Mouse (Mus musculus) stomach, postnatal 0 days (tissue): ENCODE data around the gene Chst3.

Experiments used
- CTCF ChIP-seq: IDR thresholded peaks from 2 replicates; pipeline ENCODE4 v1.5.1; 2016; ENCODE audit warnings: antibody characterized with exemption, low read depth, mild to moderate bottlenecking, moderate library complexity
- EP300 ChIP-seq: optimal IDR thresholded peaks from 2 replicates; pipeline ENCODE3; 2016; ENCODE audit warnings: antibody characterized with exemption

- no peak for TF ChIP-seq CTCF
- no peak for TF ChIP-seq EP300
Measured at GRCm38 (mm10) chr10:60211501-60212005, 7.5 kb downstream of the Chst3 start.
